Mouse (Mus musculus): ENCODE data around the gene Hpd. TPM values are rescaled to one million over a fixed set of nuclear protein-coding genes. Genes with fewer than 3 reads are reported as not detected.

The Hpd gene
- polyA plus RNA-seq, 1 experiment from 2014 or later, result 638 TPM

DNA sequence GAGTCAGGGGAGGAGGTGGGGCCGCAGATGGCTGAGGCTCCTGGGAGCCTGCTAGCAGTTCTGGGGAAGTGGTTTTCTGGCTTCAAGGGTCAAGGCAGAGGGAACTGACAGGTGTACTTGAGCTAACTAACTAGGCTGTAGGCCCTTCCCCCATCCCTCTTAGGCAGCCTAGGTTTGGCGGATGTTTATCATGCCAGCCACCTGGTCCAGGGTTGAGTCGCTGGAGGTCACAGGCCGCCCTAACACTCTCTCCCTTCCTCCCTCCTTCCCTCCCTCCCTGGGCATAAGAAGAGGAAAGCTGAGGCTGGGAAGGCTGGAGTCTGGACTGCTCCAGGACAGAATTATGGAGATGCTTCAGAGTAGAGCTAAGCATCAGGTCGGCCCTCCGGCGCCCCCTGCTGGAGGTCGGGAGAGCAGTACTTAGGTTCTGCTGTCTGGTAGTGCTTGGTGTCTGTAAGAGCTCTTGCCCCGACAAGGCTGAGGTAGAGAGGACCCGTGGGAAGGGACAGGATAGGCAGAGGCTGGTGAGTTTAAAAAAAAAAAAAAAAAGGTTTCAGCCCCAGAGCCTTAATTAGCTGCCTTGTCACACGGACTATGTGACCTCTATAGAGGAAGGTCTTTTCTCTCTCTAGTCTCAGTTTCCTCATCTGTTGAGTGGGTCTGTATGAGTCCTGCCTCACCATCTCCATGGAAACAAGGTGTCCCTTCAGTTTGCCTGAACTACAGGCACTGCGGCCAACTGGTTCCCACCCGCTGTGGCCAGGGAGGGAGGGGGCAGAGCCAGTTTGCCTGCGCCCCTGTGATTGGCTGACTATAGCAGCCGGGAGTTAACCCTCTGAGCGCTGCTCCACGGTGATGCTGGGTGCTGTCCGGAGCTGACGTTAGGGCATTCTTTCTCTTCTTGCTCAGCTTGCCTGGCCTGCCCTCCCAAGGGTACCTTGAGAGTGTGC is 32.8 kb downstream of the Hpd start:
- Histone ChIP-seq H3K4me3 (ENCODE audit: low read depth, low read length) (peak overlapping the region; percentile 55), H3K9me3 (ENCODE audit: low read length) (no peaks in the 10 kb centered on the region), H3K4me2 (ENCODE audit: low read depth, low read length) (peak overlapping the region; percentile 83), H3K27ac (ENCODE audit: low read depth) (peak overlapping the region; percentile 76), H3K36me3 (replicated peaks; ENCODE audit: insufficient read depth, low read length) (peaks cover 74% of the 10 kb centered on the region), H3K27me3 (ENCODE audit: insufficient read depth, low read length) (no peaks in the 10 kb centered on the region), H3K9ac (replicated peaks) (peak overlapping the region; percentile 46), H3K4me1 (ENCODE audit: insufficient read depth) (peaks cover 53% of the 10 kb centered on the region)
- DNase-seq (peak; percentile 93), ATAC-seq (peak; percentile 86)
- peak; percentile 97 for TF ChIP-seq CTCF (IDR thresholded peaks at IDR 0.05; ENCODE audit: low read depth)
- no peak for TF ChIP-seq EP300 (IDR thresholded peaks at IDR 0.05; ENCODE audit: low read depth)
- 5% methylated on average over 19 of the region's 19 CpGs for WGBS (ENCODE audit: insufficient replicate concordance)

DNA sequence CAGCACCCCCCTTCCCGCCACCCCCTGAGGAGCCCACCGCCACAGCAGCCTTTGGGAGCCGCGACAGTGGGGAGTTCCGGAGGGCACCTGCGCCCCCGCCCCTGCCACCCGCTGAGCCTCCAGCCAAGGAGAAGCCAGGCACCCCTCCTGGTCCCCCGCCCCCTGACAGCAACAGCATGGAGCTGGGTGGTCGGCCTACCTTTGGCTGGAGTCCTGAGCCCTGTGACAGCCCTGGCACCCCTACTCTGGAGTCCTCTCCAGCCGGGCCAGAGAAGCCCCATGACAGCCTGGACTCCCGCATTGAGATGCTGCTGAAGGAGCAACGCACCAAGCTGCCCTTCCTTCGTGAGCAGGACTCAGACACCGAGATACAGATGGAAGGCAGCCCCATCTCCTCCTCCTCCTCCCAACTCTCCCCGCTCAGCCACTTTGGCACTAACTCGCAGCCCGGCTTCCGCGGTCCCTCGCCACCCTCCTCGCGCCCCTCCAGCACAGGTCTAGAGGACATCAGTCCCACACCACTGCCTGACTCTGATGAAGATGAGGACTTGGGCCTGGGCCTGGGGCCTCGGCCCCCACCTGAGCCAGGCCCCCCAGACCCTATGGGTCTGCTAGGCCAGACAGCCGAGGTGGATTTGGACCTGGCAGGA is 34.3 kb downstream of the Hpd start:
- no peak for ATAC-seq
- H3K4me3 ChIP-seq (ENCODE audit: low read depth, low read length), result no peak overlapping the region
- no peaks in the 10 kb centered on the region for H3K9me3 ChIP-seq (ENCODE audit: low read length)
- H3K27me3 ChIP-seq (ENCODE audit: insufficient read depth, low read length), result no peaks in the 10 kb centered on the region
- H3K9ac ChIP-seq (replicated peaks), result no peak overlapping the region
- no peak overlapping the region; the same call in 1 of the 2 replicates for H3K27ac ChIP-seq (ENCODE audit: low read depth)
- peaks cover 68% of the 10 kb centered on the region for H3K36me3 ChIP-seq (replicated peaks; ENCODE audit: insufficient read depth, low read length)
- peaks cover 64% of the 10 kb centered on the region for H3K4me1 ChIP-seq (ENCODE audit: insufficient read depth)
- 0 out of 2 replicates have a peak overlapping the region, but pooled peaks have one; percentile 83 for H3K4me2 ChIP-seq (ENCODE audit: low read depth, low read length)
- no peak for TF ChIP-seq EP300 (IDR thresholded peaks at IDR 0.05; ENCODE audit: low read depth)
- no peak for TF ChIP-seq CTCF (IDR thresholded peaks at IDR 0.05; ENCODE audit: low read depth)
- no peak for DNase-seq
- 88% methylated on average over 20 of the region's 25 CpGs for WGBS (ENCODE audit: insufficient replicate concordance)

DNA sequence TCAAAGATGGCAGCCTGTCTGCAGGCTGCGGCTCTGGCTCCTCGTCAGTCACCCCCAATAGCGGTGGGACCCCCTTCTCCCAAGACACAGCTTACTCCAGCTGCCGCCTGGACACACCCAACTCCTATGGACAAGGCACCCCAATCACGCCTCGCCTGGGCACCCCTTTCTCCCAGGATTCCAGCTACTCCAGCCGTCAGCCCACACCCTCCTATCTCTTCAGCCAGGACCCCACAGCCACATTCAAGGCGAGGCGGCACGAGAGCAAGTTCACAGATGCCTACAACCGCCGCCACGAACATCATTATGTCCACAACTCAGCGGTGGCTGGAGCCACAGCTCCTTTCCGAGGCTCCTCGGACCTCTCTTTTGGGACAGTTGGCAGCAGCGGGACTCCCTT is 35.0 kb downstream of the Hpd start:
- DNase-seq (no peak), ATAC-seq (no peak)
- Histone ChIP-seq H3K27me3 (ENCODE audit: insufficient read depth, low read length) (no peaks in the 10 kb centered on the region), H3K9ac (replicated peaks) (no peak overlapping the region), H3K36me3 (replicated peaks; ENCODE audit: insufficient read depth, low read length) (peaks cover 62% of the 10 kb centered on the region), H3K4me2 (ENCODE audit: low read depth, low read length) (no peak overlapping the region), H3K4me1 (ENCODE audit: insufficient read depth) (peaks cover 64% of the 10 kb centered on the region), H3K27ac (ENCODE audit: low read depth) (no peak overlapping the region), H3K4me3 (ENCODE audit: low read depth, low read length) (no peak overlapping the region), H3K9me3 (ENCODE audit: low read length) (no peaks in the 10 kb centered on the region)
- no peak for TF ChIP-seq EP300 (IDR thresholded peaks at IDR 0.05; ENCODE audit: low read depth)
- no peak for TF ChIP-seq CTCF (IDR thresholded peaks at IDR 0.05; ENCODE audit: low read depth)
- 85% methylated on average over 17 of the region's 17 CpGs for WGBS (ENCODE audit: insufficient replicate concordance)

DNA sequence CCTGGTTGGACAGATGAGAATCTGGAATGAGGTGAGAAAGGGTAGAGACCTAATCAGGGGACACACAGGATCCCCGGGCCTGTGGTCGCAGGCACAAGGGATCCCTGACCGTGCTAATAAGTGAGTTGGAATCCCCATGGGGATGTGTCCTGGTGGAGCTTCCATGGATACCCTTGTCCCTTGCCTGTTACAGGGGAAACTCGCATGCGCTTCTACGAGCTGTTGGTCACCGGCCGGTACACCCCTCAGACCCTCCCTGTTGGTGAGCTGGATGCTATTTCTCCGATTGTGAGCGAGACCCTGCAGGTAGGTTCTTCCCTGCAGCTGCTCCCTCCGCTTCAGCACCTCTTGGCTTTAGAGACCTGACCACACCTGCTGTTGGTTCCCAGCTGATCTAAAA is 36.2 kb downstream of the Hpd start:
- ATAC-seq (no peak), DNase-seq (no peak)
- Histone ChIP-seq H3K36me3 (replicated peaks; ENCODE audit: insufficient read depth, low read length) (peaks cover 51% of the 10 kb centered on the region), H3K27me3 (ENCODE audit: insufficient read depth, low read length) (no peaks in the 10 kb centered on the region), H3K4me1 (ENCODE audit: insufficient read depth) (peaks cover 56% of the 10 kb centered on the region), H3K4me2 (ENCODE audit: low read depth, low read length) (peak overlapping the region; percentile 88), H3K9ac (replicated peaks) (no peak overlapping the region), H3K9me3 (ENCODE audit: low read length) (no peaks in the 10 kb centered on the region), H3K4me3 (ENCODE audit: low read depth, low read length) (no peak overlapping the region), H3K27ac (ENCODE audit: low read depth) (0 out of 2 replicates have a peak overlapping the region, but pooled peaks have one; percentile 69)
- TF ChIP-seq CTCF (IDR thresholded peaks at IDR 0.05; ENCODE audit: low read depth), result no peak
- no peak for TF ChIP-seq EP300 (IDR thresholded peaks at IDR 0.05; ENCODE audit: low read depth)
- WGBS (ENCODE audit: insufficient replicate concordance), result 93% methylated on average over 11 of the region's 11 CpGs

DNA sequence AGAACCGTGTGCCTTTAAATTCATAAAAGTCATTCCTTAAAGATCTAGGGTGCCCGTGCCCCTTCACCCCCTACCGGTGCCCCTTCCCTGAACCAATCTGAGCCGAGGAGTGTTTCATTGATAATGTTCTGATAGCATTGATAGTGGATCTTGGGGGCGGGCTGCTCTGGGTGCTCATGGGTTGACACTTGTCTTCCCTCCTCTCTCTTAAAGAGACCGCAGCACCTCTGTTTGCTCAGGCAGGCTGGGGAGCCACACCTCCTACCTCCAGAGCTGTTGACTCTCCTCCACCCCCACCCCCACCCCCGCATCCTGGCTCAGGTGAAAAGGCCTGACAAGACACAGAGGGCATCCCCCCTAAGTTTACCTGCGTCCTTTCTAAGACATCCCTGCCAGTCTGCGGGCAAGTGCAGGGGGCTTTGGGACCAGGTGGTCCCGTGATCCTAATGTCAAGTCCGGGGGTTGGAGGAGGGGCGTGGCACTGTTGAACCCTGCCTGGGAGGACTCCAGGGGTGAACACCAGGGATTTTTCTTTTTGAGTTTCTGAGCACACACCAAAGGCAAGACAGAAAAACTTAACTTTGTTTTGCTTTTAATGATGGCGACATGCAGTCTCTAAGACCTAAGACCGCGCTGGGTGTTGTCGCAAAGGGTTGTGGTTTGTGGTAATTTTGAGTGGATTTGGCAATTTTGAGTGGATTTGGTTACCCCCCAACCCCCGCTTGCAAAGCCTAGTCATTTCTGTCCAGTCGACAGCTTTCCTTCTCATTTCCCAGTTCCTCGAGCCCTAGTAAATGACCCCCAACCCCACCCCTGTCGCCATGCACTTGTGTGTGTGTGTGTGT is 37.6 kb downstream of the Hpd start:
- peak overlapping the region; percentile 100 for H3K27ac ChIP-seq (ENCODE audit: low read depth)

More for the DNA sequence above, 37.6 kb downstream of the Hpd start:
- peaks cover 50% of the 10 kb centered on the region for H3K36me3 ChIP-seq (replicated peaks; ENCODE audit: insufficient read depth, low read length)
- WGBS (ENCODE audit: insufficient replicate concordance), result 40% methylated on average over 20 of the region's 20 CpGs
- no peak for TF ChIP-seq CTCF (IDR thresholded peaks at IDR 0.05; ENCODE audit: low read depth)
- 0 out of 2 replicates have a peak, but pooled peaks have one; percentile 9 for TF ChIP-seq EP300 (IDR thresholded peaks at IDR 0.05; ENCODE audit: low read depth)
- H3K4me1 ChIP-seq (ENCODE audit: insufficient read depth), result peaks cover 44% of the 10 kb centered on the region
- H3K4me2 ChIP-seq (ENCODE audit: low read depth, low read length), result peak overlapping the region; percentile 88
- no peaks in the 10 kb centered on the region for H3K27me3 ChIP-seq (ENCODE audit: insufficient read depth, low read length)
- no peaks in the 10 kb centered on the region for H3K9me3 ChIP-seq (ENCODE audit: low read length)
- peak; percentile 46 for DNase-seq
- no peak for ATAC-seq
- H3K4me3 ChIP-seq (ENCODE audit: low read depth, low read length), result peak overlapping the region; percentile 94
- peak overlapping the region; percentile 99 for H3K9ac ChIP-seq (replicated peaks)
